Comparison of ENCODE assay signal across 7 mouse cellular contexts in the genomic region with DNA sequence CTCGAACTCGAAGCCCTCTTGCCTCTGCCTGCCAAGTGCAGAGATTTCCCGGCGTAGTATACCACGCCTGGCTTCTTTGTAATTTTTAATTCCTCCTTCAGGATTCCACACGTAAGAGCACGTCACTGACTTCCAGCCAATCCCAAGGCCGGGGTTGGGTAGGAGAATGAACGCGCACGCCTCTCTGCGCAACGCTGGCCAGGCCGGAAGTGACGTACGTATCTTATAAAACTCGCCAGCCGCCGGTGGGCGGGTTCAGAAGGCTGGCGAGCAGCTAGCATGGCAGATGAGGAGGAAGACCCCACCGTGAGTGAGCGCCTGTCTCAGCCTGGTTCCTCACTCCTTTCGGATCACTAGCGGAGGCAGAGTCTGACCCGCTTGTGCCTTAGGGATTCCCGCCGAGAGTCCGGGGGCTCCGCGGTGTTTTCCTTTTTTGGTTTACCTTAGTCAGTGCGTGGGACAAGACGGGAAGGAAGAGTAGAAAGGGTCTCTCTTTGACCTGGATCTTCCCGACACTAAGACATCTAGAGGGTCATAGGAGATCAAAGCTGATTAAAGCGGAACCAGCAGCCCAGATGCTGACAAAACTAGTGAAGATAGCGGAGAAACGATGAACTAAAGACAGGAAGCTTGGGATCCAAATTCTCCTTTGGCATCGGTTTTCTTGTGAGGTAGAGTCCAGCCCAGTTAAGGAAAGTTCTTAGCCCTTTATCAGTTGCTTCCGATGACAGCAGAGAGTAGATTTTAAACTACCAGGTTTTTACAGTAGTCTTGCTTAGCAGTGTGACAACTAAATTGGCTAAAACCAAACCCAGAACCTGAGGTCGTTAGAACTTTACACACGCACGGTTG. TPM values are rescaled to one million over a fixed set of nuclear protein-coding genes. Genes with fewer than 3 reads are reported as not detected.
DNase-seq lines count a peak whose midpoint lies in the region; ATAC-seq lines count a peak whose summit lies in the region.

A gene (plus strand): TSS at position 256 of the 852 bp plus-strand sequence.

- no peaks in the 10 kb centered on the region for H3K27me3 ChIP-seq in intestine, embryonic 15.5 days (replicated peaks)
- no peaks in the 10 kb centered on the region for H3K27me3 ChIP-seq in midbrain, embryonic 10.5 days (ENCODE audit: low read depth, poor library complexity, severe bottlenecking)

- peak; percentile 97 for DNase-seq in adrenal gland, adult 18-20 months (ENCODE audit: low spot score in 2 of 2)
- peak; percentile 99 for DNase-seq in embryo, embryonic 11 days
- peak; percentile 94 for DNase-seq in gastrocnemius, postnatal 25 days
- DNase-seq in left cerebral cortex, postnatal 25 days (ENCODE audit: low spot score in 2 of 2): peak; percentile 98 to 99
- peak; percentile 97 for DNase-seq in midbrain, embryonic 10.5 days (ENCODE audit: low spot score)
- DNase-seq in right cerebral cortex, postnatal 4 days: peak; percentile 95

- peak within 1 kb of the TSS; percentile 63 for H3K9ac ChIP-seq in intestine, embryonic 15.5 days

- peak within 1 kb of the TSS; percentile 41; the same call in 1 of the 2 replicates for H3K27ac ChIP-seq in intestine, embryonic 15.5 days
- peak within 1 kb of the TSS; percentile 90 for H3K27ac ChIP-seq in midbrain, embryonic 10.5 days (replicated peaks)

- H3K36me3 ChIP-seq in intestine, embryonic 15.5 days: no peaks in the 10 kb centered on the region
- H3K36me3 ChIP-seq in midbrain, embryonic 10.5 days: peaks cover 17% of the 10 kb centered on the region

- ATAC-seq in intestine, embryonic 15.5 days: peak; percentile 99

- H3K4me2 ChIP-seq in intestine, embryonic 15.5 days (replicated peaks): peak within 1 kb of the TSS; percentile 73

- H3K4me3 ChIP-seq in intestine, embryonic 15.5 days (replicated peaks): peak within 1 kb of the TSS; percentile 59
- H3K4me3 ChIP-seq in midbrain, embryonic 10.5 days: peak within 1 kb of the TSS; percentile 82

- H3K4me1 ChIP-seq in intestine, embryonic 15.5 days (replicated peaks): peaks cover 12% of the 10 kb centered on the region
- peaks cover 55% of the 10 kb centered on the region for H3K4me1 ChIP-seq in midbrain, embryonic 10.5 days

- no peaks in the 10 kb centered on the region for H3K9me3 ChIP-seq in intestine, embryonic 15.5 days
- H3K9me3 ChIP-seq in midbrain, embryonic 10.5 days (replicated peaks): no peaks in the 10 kb centered on the region

- intact Hi-C loops in left cerebral cortex, postnatal 25 days (cut with DNase I): no loop called here

- WGBS in intestine, embryonic 15.5 days: under 1% methylated on average over 42 of the region's 42 CpGs
- WGBS in midbrain, embryonic 10.5 days: 2% methylated on average over 42 of the region's 42 CpGs

RNA-seq across cellular contexts. Expression of the gene that starts here (rescaled TPM):
- total RNA-seq in adrenal gland, adult 18-20 months (2021): 10 to 100 TPM; 29.2 to 30.5 TPM
- 10 to 100 TPM; 17.6 to 18.3 TPM for total RNA-seq in gastrocnemius, postnatal 25 days (2021)
- 38.4 and 39.4 TPM in 2 replicates for polyA plus RNA-seq in intestine, embryonic 15.5 days (2015; fragmentation: Nextera tagmentation; extraction: Ambion mirVana)
- total RNA-seq in left cerebral cortex, postnatal 25 days (2021): 10 to 100 TPM; 34.9 to 35.4 TPM
- 72.9 and 78.3 TPM in 2 replicates for polyA plus RNA-seq in midbrain, embryonic 10.5 days (2016; fragmentation: Nextera tagmentation; extraction: Ambion mirVana)

Comparison
In these comparisons a context has a peak if more than half of its experiments do, and no peak if none do; other contexts are left out.
1. Peak in every context shown above with its lines: DNase-seq, ATAC-seq, H3K4me3 ChIP-seq and H3K27ac ChIP-seq.